Mouse (Mus musculus): ENCODE measurements at regions not wholly inside any gene's neighbourhood (a gene's known extent, or its start where the extent isn't known, plus 50 kb on each side); places are given as distances from the start of the nearest gene placed in this dataset.

DNA sequence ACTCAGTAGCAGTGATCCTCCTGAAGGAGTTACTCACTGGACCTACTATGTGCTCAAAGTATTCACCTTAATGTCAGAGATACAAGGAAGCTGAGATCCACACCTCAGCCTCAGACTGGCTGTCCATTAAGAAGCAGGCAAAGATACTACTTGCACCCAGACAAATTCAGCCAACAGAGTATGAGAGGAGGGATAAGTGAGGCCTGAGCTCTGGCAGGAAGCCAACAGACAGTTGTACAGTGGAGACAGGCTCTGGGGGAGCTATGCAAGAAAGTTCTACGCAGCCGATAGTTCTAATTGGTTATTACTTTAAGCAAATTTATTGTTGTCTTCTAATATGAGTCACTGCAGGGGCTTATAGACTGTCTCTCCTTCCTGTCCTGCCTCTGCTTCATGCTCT lies 152.2 kb upstream of the Mgmt start:
- no peak for DNase-seq (ENCODE audit: low spot score in 2 of 2)

GRCm38 (mm10) chr7:136745412-136745811 lies 149.0 kb upstream of the Mgmt start:
- DNase-seq (ENCODE audit: low spot score in 2 of 2) = no peak

- DNase-seq (ENCODE audit: low spot score in 2 of 2) = no peak
Measured at GRCm38 (mm10) chr7:136751477-136751876, 142.9 kb upstream of the Mgmt start.

GRCm38 (mm10) chr7:136754821-136755220 lies 139.6 kb upstream of the Mgmt start:
- peak in 1 of 2 experiments; percentile 20 for DNase-seq (ENCODE audit: low spot score in 2 of 2)

DNA sequence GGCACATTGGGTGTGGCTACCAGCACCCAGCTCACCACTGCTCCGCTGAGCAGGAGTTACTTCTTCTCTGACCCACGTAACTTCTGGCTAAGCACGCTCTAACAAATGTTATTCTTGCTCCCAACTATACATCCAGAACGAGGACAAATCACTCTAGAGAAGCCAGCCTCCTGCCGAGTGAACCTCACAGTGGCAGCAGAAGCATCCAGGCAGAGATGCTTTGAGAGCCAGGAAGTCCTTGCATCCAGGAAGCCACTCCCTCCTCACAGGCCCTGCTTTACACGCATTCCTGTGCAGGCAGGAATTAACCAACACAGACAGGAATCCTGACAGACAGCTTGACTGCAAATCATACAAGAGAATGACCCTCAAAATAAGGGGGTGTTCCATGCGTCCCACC lies 129.4 kb upstream of the Mgmt start:
- DNase-seq (ENCODE audit: low spot score in 2 of 2) = no peak

DNA sequence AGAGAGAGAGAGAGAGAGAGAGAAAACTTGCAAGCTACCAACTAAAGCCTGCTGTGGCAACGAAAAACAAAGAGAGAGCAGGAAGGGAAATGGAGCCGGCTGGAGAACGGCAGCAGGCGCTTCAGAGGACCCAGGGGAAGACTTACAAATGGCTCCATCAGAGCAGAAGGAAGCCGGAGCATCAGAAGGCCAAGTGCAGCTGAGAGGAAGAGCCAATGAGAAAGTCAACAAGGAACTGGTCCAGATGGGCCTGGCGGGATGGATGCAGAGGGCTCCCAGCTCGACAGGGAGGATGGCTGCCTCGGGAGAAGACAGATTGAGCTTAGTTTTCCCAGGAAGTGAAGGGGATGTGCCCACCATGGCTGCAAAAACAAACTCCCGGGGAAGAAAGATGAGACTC lies 127.2 kb upstream of the Mgmt start:
- DNase-seq (ENCODE audit: low spot score in 2 of 2) = peak in 1 of 2 experiments; percentile 19

DNA sequence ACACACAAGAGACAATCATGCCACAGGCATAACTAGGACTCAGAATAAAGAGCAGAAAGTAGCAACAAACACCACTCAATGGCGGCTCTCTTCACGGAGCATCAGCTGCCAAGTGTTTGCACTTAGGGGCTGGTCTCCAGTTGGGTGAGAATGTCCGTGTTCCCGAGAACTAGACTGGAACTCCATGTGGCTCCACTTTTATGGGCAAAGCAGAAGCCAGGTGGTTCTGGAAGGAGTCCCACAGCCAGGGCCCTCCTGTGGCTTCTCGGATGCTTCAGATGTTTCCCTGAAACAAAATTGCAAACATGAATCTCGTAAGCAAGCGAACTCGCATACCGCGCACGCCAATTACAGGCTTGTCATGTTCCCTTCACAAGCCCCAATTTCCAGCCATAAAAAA lies 113.7 kb upstream of the Mgmt start:
- no peak for DNase-seq (ENCODE audit: low spot score in 2 of 2)

DNA sequence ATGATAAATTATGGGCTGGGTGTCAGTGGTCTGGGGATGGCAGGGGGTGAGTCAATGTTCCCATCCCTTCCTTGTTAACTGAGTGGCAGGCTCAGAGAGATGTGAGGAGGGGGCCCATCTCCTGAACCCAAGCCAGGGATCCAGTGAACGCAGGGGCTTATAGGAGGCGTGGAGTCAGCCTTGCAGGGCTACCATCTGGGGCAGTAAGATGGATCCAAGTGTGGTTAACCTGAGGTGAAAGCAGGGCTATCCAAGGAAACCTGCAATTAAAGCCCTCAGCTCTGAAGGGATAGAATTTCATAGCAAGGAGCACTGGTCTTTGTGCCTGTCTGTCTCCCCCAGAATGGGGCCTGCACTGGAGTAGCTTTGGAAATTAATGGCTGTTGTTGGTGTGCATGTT lies 103.3 kb upstream of the Mgmt start:
- no peak for DNase-seq (ENCODE audit: low spot score in 2 of 2)

DNA sequence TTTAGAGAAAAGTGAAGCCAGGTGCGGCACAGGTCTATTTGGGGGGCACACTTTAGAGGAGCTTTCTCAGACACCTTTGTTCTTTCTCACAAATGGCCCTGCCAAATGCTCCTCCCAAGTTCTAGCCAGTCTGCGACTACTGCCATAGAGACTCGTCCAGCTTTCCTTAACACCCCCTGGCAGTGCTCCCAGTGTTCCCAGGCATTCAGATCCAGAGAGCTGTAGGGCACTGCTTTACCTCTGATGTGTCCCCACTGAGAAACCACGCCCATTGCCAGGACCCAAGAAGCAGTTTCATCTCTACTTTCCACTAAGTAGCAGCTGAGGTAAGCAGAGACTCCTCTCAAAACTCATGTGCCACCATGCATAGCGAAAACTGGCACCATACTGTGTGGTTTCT lies 102.3 kb upstream of the Mgmt start:
- no peak for DNase-seq (ENCODE audit: low spot score in 2 of 2)

- no peak for DNase-seq (ENCODE audit: low spot score in 2 of 2)
Measured at GRCm38 (mm10) chr7:136796415-136796814, 98.0 kb upstream of the Mgmt start.

- peak in 1 of 2 experiments; percentile 26 for DNase-seq (ENCODE audit: low spot score in 2 of 2)
Measured at GRCm38 (mm10) chr7:136797780-136798435, 96.5 kb upstream of the Mgmt start.

DNA sequence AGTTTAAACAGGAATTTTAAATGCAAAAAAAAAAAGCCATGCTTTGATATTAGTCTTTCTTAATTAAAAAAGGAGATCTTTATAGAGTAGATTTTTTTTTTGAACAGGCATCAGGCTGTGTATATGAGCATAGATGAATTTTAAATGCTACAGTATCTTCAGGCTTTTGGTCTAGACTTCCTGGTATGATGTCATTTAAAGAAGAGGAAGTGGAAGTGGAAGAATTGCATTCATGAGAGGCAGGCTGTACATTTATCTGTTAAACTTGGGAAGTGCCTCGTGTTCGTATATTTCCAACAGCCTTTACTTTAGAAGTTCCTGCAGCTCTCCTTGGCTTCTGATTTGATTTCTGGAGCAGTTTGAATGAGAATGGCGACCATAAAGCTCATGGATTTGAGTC lies 95.8 kb upstream of the Mgmt start:
- no peak for DNase-seq (ENCODE audit: low spot score in 2 of 2)

DNA sequence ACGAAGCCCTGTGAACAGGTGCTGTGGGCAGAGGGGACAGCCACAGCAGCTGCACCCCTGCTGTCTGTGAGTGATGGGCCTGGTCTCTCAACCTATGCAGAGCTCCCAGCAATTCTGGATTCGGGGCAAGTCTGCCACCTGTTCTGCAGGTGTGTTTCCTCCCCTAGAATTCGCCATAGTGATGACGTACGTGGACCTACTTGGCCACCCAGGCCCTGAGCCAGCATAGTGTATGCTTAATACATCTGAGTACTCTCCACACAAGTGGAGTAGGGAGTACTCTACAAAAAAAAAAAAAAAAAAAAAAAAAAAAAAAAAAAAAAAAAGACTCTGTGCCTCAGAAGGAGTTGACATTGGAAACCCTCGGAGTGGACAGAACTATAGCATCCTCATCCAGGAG lies 87.3 kb upstream of the Mgmt start:
- DNase-seq (ENCODE audit: low spot score in 2 of 2) = no peak

GRCm38 (mm10) chr7:136807968-136808367 lies 86.4 kb upstream of the Mgmt start:
- DNase-seq (ENCODE audit: low spot score in 2 of 2) = no peak

DNA sequence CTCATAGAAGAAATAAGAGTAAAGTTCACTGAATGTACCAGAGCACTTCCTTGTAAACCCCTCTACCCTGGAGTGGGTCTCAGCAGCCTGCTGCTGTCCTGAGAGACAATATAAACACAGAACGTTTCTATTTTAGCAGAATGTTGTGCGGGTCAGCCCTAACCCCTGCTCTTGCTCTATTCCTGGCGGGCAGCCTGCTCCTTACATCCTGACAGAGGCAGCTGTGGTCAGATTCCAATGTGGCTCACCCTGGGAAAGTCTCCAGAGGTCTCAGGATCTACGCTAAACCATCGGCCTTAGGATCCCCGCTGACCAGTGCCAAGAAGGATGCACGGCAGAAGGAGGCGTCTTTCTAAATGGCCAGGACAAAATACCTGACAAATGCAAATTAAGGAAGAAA lies 84.8 kb upstream of the Mgmt start:
- DNase-seq (ENCODE audit: low spot score in 2 of 2) = no peak

GRCm38 (mm10) chr7:136813691-136814325 lies 80.6 kb upstream of the Mgmt start:
- no peak for DNase-seq (ENCODE audit: low spot score in 2 of 2)

DNA sequence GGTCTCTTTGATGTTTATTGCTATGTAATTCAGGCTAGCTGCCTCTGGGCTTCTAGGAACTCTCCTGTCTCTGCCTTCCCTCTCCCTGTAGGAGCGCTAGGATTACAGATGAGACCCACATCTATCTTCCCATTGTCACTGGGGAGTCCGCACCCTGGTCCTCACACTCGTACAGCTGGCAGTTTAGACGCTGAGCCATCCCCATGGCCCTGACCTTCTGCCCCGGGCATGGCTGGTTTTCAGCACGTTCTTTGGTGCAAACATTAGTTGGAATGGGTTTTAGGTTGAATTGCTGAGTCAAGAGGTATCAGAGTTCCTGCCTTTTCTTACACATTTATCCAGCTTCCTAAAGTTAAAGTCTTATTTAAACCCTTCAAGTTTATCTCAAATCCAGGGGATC lies 79.7 kb upstream of the Mgmt start:
- no peak for DNase-seq (ENCODE audit: low spot score in 2 of 2)

- no peak for DNase-seq (ENCODE audit: low spot score in 2 of 2)
Measured at GRCm38 (mm10) chr7:136820291-136820690, 74.1 kb upstream of the Mgmt start.

- DNase-seq (ENCODE audit: low spot score in 2 of 2) = no peak
Measured at GRCm38 (mm10) chr7:136825647-136826046, 68.8 kb upstream of the Mgmt start.

DNA sequence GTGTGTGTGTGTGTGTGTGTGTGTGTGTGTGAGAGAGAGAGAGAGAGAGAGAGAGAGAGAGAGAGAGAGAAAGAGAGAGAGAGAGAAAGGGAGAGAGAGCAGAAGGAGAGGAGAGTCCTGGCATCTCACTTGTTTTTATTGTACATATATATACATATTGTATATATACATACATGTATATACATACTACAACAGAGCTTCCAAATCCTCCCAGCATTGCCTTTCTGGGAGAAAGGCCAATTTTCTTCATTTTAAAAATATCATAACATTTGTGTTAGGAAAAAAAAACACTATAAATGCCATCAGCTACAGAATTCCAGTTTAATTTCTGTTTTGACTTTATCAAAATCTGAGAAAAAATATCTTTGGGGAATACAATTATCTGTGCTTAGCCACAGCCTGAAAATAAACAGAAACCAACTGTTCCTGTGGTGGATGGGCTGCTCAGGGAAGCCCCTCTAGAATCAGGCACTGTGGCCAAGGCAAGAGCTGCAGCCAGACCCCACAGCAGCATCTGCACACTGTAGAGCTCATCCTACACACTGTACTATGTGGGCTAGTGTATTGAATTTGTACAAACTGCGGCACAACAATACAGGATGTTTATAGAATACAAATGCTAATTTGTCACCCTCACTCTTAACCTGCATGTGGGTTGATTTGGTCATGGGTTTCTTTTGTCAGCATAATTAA lies 64.6 kb upstream of the Mgmt start:
- DNase-seq (ENCODE audit: low spot score in 2 of 2) = no peak

DNA sequence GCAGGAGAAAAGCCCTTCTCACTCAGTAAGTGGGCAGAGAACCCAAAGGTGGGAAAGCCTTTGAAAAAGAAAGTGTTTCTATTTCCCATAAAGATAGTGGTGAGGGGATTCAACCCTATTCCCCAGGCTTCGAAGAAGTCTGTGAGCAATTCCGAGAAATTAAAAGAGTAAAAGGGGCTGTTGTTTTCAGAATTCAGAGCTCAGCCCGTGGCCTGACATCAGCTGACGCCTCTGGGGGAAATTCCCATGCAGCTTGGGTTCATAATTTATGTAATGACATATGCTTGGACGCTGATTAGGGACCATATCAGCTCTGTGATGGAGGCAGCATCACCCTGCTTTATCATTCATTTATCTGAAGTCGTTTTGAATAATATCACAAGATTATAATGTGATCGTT lies 62.0 kb upstream of the Mgmt start:
- no peak for DNase-seq (ENCODE audit: low spot score in 2 of 2)

GRCm38 (mm10) chr7:136838971-136839370 lies 55.4 kb upstream of the Mgmt start:
- no peak for DNase-seq (ENCODE audit: low spot score in 2 of 2)

DNA sequence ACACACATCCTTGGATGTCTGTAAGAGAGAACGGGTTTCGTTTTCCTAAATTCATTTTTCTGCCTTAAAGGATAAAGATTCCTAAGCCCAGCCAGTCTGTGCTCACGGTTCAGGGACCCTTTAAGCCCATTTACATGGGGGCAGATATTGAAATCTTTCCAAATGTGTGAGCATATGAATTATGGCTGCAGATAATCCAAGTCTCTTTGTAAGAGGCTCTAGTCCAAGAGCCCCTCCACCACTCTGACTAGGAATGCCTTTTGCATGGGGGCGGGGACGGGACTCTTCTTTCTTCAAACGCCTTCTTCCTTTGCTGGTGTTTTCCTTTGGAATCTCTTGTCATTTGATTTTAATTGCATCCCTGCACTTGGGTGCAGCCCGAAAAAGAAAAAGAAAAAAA lies 54.2 kb upstream of the Mgmt start:
- DNase-seq (ENCODE audit: low spot score in 2 of 2) = no peak
